Mouse (Mus musculus): Measurements from ENCODE around the gene Hmg20b.

GRCm38 (mm10) chr10:81299585-81300351 lies 50.5 kb downstream of the Hmg20b start:
- no peak for TF ChIP-seq CTCF (IDR thresholded peaks at IDR 0.05; ENCODE audit: control insufficient read depth, insufficient read depth, insufficient read length)
- TF ChIP-seq USF1 (IDR thresholded peaks at IDR 0.05; ENCODE audit: low read depth): no peak
- TF ChIP-seq MAX (IDR thresholded peaks at IDR 0.05): no peak
- no peak for TF ChIP-seq MYOD1 (IDR thresholded peaks at IDR 0.05; ENCODE audit: control insufficient read depth, insufficient read length, low read depth)
- TF ChIP-seq CEBPB (IDR thresholded peaks at IDR 0.05; ENCODE audit: low read depth): no peak
- no peak for TF ChIP-seq MYOG (IDR thresholded peaks at IDR 0.05; ENCODE audit: control insufficient read depth, extremely low read depth, insufficient read length)
- no peak for TF ChIP-seq FOSL1 (IDR thresholded peaks at IDR 0.05; ENCODE audit: insufficient read depth, low read length, poor library complexity, severe bottlenecking)
